Mouse (Mus musculus): Measurements from ENCODE around the gene Olfr596. TPM values are rescaled to one million over a fixed set of nuclear protein-coding genes. Genes with fewer than 3 reads are reported as not detected.
"Not testable (repeated sequence)": the region's sequence is repeated elsewhere in the genome, so short reads cannot be mapped to it uniquely, and the experiment has no call there.

Gene Olfr596
- polyA plus RNA-seq (2016; fragmentation: Nextera tagmentation; extraction: Ambion mirVana) = not detected in 2 replicates

- 84% methylated on average over 2 of the region's 2 CpGs for WGBS
- not testable (repeated sequence) for H3K27ac ChIP-seq; H3K9ac ChIP-seq; H3K9me3 ChIP-seq; H3K4me2 ChIP-seq (replicated peaks); H3K4me1 ChIP-seq; H3K27me3 ChIP-seq; H3K36me3 ChIP-seq; H3K4me3 ChIP-seq; ATAC-seq (ENCODE audit: insufficient number of reproducible peaks, insufficient read depth, low FRiP score, low TSS enrichment)
Observed at GRCm38 (mm10) chr7:103305348-103305747, at the start of gene Olfr596. Olfr596 (plus strand) TSS chr7:103305648.

- H3K9me3 ChIP-seq; ATAC-seq (ENCODE audit: insufficient number of reproducible peaks, insufficient read depth, low FRiP score, low TSS enrichment); H3K27ac ChIP-seq; H3K4me3 ChIP-seq; H3K9ac ChIP-seq; H3K4me2 ChIP-seq (replicated peaks); H3K36me3 ChIP-seq; H3K4me1 ChIP-seq; H3K27me3 ChIP-seq: not testable (repeated sequence)
- WGBS = 89% methylated on average over 2 of the region's 2 CpGs
Observed at GRCm38 (mm10) chr7:103316015-103316414, 10.6 kb downstream of the Olfr596 start, which contains the start of gene Olfr597. Olfr597 (plus strand) TSS chr7:103316315.

GRCm38 (mm10) chr7:103323268-103323667, 17.8 kb downstream of the Olfr596 start, which contains the start of gene Olfr598:
Olfr598 (plus strand) TSS chr7:103323568.
- no peaks in the 10 kb centered on the region for H3K4me1 ChIP-seq
- no peak within 1 kb of the TSS for H3K9ac ChIP-seq
- H3K9me3 ChIP-seq = no peaks in the 10 kb centered on the region
- no peak within 1 kb of the TSS for H3K4me2 ChIP-seq (replicated peaks)
- H3K36me3 ChIP-seq = no peaks in the 10 kb centered on the region
- no peak for ATAC-seq (ENCODE audit: insufficient number of reproducible peaks, insufficient read depth, low FRiP score, low TSS enrichment)
- no peaks in the 10 kb centered on the region for H3K27me3 ChIP-seq
- no peak within 1 kb of the TSS for H3K4me3 ChIP-seq
- H3K27ac ChIP-seq = no peak within 1 kb of the TSS

GRCm38 (mm10) chr7:103335617-103336016, 30.2 kb downstream of the Olfr596 start, which contains the start of gene Olfr599:
Olfr599 (plus strand) TSS chr7:103335917.
- no peak for ATAC-seq (ENCODE audit: insufficient number of reproducible peaks, insufficient read depth, low FRiP score, low TSS enrichment)
- no peak within 1 kb of the TSS for H3K27ac ChIP-seq
- WGBS = 83% methylated on average over 1 of the region's 1 CpGs
- no peaks in the 10 kb centered on the region for H3K9me3 ChIP-seq
- no peaks in the 10 kb centered on the region for H3K4me1 ChIP-seq
- H3K4me3 ChIP-seq = no peak within 1 kb of the TSS
- no peak within 1 kb of the TSS for H3K9ac ChIP-seq
- H3K4me2 ChIP-seq (replicated peaks) = no peak within 1 kb of the TSS
- no peaks in the 10 kb centered on the region for H3K36me3 ChIP-seq
- H3K27me3 ChIP-seq = no peaks in the 10 kb centered on the region

GRCm38 (mm10) chr7:103349569-103349968, 44.1 kb downstream of the Olfr596 start, which contains the start of gene Olfr600:
Olfr600 (minus strand) TSS chr7:103349669.
- H3K4me1 ChIP-seq = no peaks in the 10 kb centered on the region
- H3K27me3 ChIP-seq = no peaks in the 10 kb centered on the region
- no peaks in the 10 kb centered on the region for H3K9me3 ChIP-seq
- no peak within 1 kb of the TSS for H3K4me3 ChIP-seq
- H3K27ac ChIP-seq = no peak within 1 kb of the TSS
- no peak for ATAC-seq (ENCODE audit: insufficient number of reproducible peaks, insufficient read depth, low FRiP score, low TSS enrichment)
- H3K4me2 ChIP-seq (replicated peaks) = no peak within 1 kb of the TSS
- no peaks in the 10 kb centered on the region for H3K36me3 ChIP-seq
- H3K9ac ChIP-seq = no peak within 1 kb of the TSS

Small RNAs within 50 kb of the gene (microRNA-seq; reads per million reads assigned to microRNA genes)
- gene Gm23550 (not detected), gene Gm25171 (not detected)

Other genes with a start within 250 kb of the Olfr596 start
- gene Olfr584, start 223.8 kb upstream of the Olfr596 start, polyA plus RNA-seq (2016; fragmentation: Nextera tagmentation; extraction: Ambion mirVana) = not detected in 2 replicates
- not detected in 2 replicates for gene Olfr585, start 207.9 kb upstream of the Olfr596 start, polyA plus RNA-seq (2016; fragmentation: Nextera tagmentation; extraction: Ambion mirVana)
- gene Olfr586, start 180.0 kb upstream of the Olfr596 start, polyA plus RNA-seq (2016; fragmentation: Nextera tagmentation; extraction: Ambion mirVana) = not detected in 2 replicates
- not detected in 2 replicates for gene Olfr588-ps1, start 164.8 kb upstream of the Olfr596 start, polyA plus RNA-seq (2016; fragmentation: Nextera tagmentation; extraction: Ambion mirVana)
- not detected in 2 replicates for gene Olfr589, start 149.3 kb upstream of the Olfr596 start, polyA plus RNA-seq (2016; fragmentation: Nextera tagmentation; extraction: Ambion mirVana)
- not detected in 2 replicates for gene Olfr591, start 127.3 kb upstream of the Olfr596 start, polyA plus RNA-seq (2016; fragmentation: Nextera tagmentation; extraction: Ambion mirVana)
- gene Olfr592, start 120.8 kb upstream of the Olfr596 start, polyA plus RNA-seq (2016; fragmentation: Nextera tagmentation; extraction: Ambion mirVana) = not detected in 2 replicates
- gene Olfr593, start 93.8 kb upstream of the Olfr596 start, polyA plus RNA-seq (2016; fragmentation: Nextera tagmentation; extraction: Ambion mirVana) = not detected in 2 replicates
- not detected in 2 replicates for gene Olfr594, start 88.7 kb upstream of the Olfr596 start, polyA plus RNA-seq (2016; fragmentation: Nextera tagmentation; extraction: Ambion mirVana)
- not detected in 2 replicates for gene Usp17ld, start 53.1 kb upstream of the Olfr596 start, polyA plus RNA-seq (2016; fragmentation: Nextera tagmentation; extraction: Ambion mirVana)
- not detected in 2 replicates for gene Olfr597, start 10.7 kb downstream of the Olfr596 start, polyA plus RNA-seq (2016; fragmentation: Nextera tagmentation; extraction: Ambion mirVana)
- gene Olfr598, start 17.9 kb downstream of the Olfr596 start, polyA plus RNA-seq (2016; fragmentation: Nextera tagmentation; extraction: Ambion mirVana) = not detected in 2 replicates
- not detected in 2 replicates for gene Olfr599, start 30.3 kb downstream of the Olfr596 start, polyA plus RNA-seq (2016; fragmentation: Nextera tagmentation; extraction: Ambion mirVana)
- not detected in 2 replicates for gene Olfr600, start 44.0 kb downstream of the Olfr596 start, polyA plus RNA-seq (2016; fragmentation: Nextera tagmentation; extraction: Ambion mirVana)
- not detected in 2 replicates for gene Olfr601, start 57.0 kb downstream of the Olfr596 start, polyA plus RNA-seq (2016; fragmentation: Nextera tagmentation; extraction: Ambion mirVana)
- not detected in 2 replicates for gene Olfr603, start 80.5 kb downstream of the Olfr596 start, polyA plus RNA-seq (2016; fragmentation: Nextera tagmentation; extraction: Ambion mirVana)
- not detected in 2 replicates for gene Usp17lc, start 109.4 kb downstream of the Olfr596 start, polyA plus RNA-seq (2016; fragmentation: Nextera tagmentation; extraction: Ambion mirVana)
- gene Olfr605, start 139.8 kb downstream of the Olfr596 start, polyA plus RNA-seq (2016; fragmentation: Nextera tagmentation; extraction: Ambion mirVana) = not detected in 2 replicates
- not detected in 2 replicates for gene Olfr606, start 143.4 kb downstream of the Olfr596 start, polyA plus RNA-seq (2016; fragmentation: Nextera tagmentation; extraction: Ambion mirVana)
- gene Olfr607, start 158.5 kb downstream of the Olfr596 start, polyA plus RNA-seq (2016; fragmentation: Nextera tagmentation; extraction: Ambion mirVana) = not detected in 2 replicates
- gene Olfr608, start 164.2 kb downstream of the Olfr596 start, polyA plus RNA-seq (2016; fragmentation: Nextera tagmentation; extraction: Ambion mirVana) = not detected in 2 replicates
- not detected in 2 replicates for gene Olfr609, start 192.4 kb downstream of the Olfr596 start, polyA plus RNA-seq (2016; fragmentation: Nextera tagmentation; extraction: Ambion mirVana)
- gene Olfr610, start 206.5 kb downstream of the Olfr596 start, polyA plus RNA-seq (2016; fragmentation: Nextera tagmentation; extraction: Ambion mirVana) = not detected in 2 replicates
- gene Olfr611, start 215.2 kb downstream of the Olfr596 start, polyA plus RNA-seq (2016; fragmentation: Nextera tagmentation; extraction: Ambion mirVana) = not detected in 2 replicates
- gene Olfr612, start 237.1 kb downstream of the Olfr596 start, polyA plus RNA-seq (2016; fragmentation: Nextera tagmentation; extraction: Ambion mirVana) = not detected in 2 replicates
- gene Olfr613, start 242.4 kb downstream of the Olfr596 start, polyA plus RNA-seq (2016; fragmentation: Nextera tagmentation; extraction: Ambion mirVana) = not detected in 2 replicates